Mouse (Mus musculus): Measurements from ENCODE around the gene Setmar. TPM values are rescaled to one million over a fixed set of nuclear protein-coding genes. Genes with fewer than 3 reads are reported as not detected.

The Setmar gene
- polyA plus RNA-seq, 1 experiment from 2014 or later = 6.9 TPM

GRCm38 (mm10) chr6:108111693-108112092 lies 46.8 kb downstream of the Setmar start:
- TF ChIP-seq CTCF (IDR thresholded peaks at IDR 0.05; ENCODE audit: low read depth) = no peak
- H3K4me3 ChIP-seq (ENCODE audit: low read depth, low read length) = no peak overlapping the region
- H3K4me1 ChIP-seq (ENCODE audit: insufficient read depth) = no peaks in the 10 kb centered on the region; the same call in 1 of the 2 replicates
- H3K4me2 ChIP-seq = no peak overlapping the region
- no peak overlapping the region for H3K27ac ChIP-seq (ENCODE audit: low read depth)
- no peaks in the 10 kb centered on the region for H3K36me3 ChIP-seq (ENCODE audit: insufficient read depth)
- ATAC-seq (ENCODE audit: insufficient read depth) (peak; percentile 35; the same call in 1 of the 2 replicates), DNase-seq (no peak)
- no peaks in the 10 kb centered on the region for H3K27me3 ChIP-seq (ENCODE audit: insufficient read depth, low read length)
- no peaks in the 10 kb centered on the region for H3K9me3 ChIP-seq (ENCODE audit: low read depth, low read length)
- H3K9ac ChIP-seq = no peak overlapping the region

- ATAC-seq (ENCODE audit: insufficient read depth) (no peak), DNase-seq (no peak)
- TF ChIP-seq CTCF (IDR thresholded peaks at IDR 0.05; ENCODE audit: low read depth) = no peak
- H3K9ac ChIP-seq = no peak overlapping the region
- WGBS = 95% methylated on average over 1 of the region's 1 CpGs
- H3K27ac ChIP-seq (ENCODE audit: low read depth) = no peak overlapping the region
- H3K4me1 ChIP-seq (ENCODE audit: insufficient read depth) = no peaks in the 10 kb centered on the region; the same call in 1 of the 2 replicates
- H3K36me3 ChIP-seq (ENCODE audit: insufficient read depth) = no peaks in the 10 kb centered on the region
- H3K4me3 ChIP-seq (ENCODE audit: low read depth, low read length) = no peak overlapping the region
- no peaks in the 10 kb centered on the region for H3K27me3 ChIP-seq (ENCODE audit: insufficient read depth, low read length)
- H3K9me3 ChIP-seq (ENCODE audit: low read depth, low read length) = no peaks in the 10 kb centered on the region
- no peak overlapping the region for H3K4me2 ChIP-seq
These were observed 50.1 kb downstream of the Setmar start for GRCm38 (mm10) chr6:108114971-108115370.

- Histone ChIP-seq H3K4me2 (no peak overlapping the region), H3K4me1 (ENCODE audit: insufficient read depth) (no peaks in the 10 kb centered on the region), H3K27me3 (ENCODE audit: insufficient read depth, low read length) (no peaks in the 10 kb centered on the region), H3K9me3 (ENCODE audit: low read depth, low read length) (no peaks in the 10 kb centered on the region), H3K36me3 (ENCODE audit: insufficient read depth) (no peaks in the 10 kb centered on the region), H3K9ac (no peak overlapping the region), H3K27ac (ENCODE audit: low read depth) (no peak overlapping the region), H3K4me3 (ENCODE audit: low read depth, low read length) (no peak overlapping the region)
- ATAC-seq (ENCODE audit: insufficient read depth) (no peak), DNase-seq (no peak)
- no peak for TF ChIP-seq CTCF (IDR thresholded peaks at IDR 0.05; ENCODE audit: low read depth)
- WGBS = 88% methylated on average over 6 of the region's 6 CpGs
These were observed 53.0 kb downstream of the Setmar start for GRCm38 (mm10) chr6:108117881-108118280.

- 89% methylated on average over 1 of the region's 1 CpGs for WGBS
- Histone ChIP-seq H3K9ac (no peak overlapping the region), H3K36me3 (ENCODE audit: insufficient read depth) (no peaks in the 10 kb centered on the region), H3K9me3 (ENCODE audit: low read depth, low read length) (no peaks in the 10 kb centered on the region), H3K27me3 (ENCODE audit: insufficient read depth, low read length) (no peaks in the 10 kb centered on the region), H3K4me1 (ENCODE audit: insufficient read depth) (no peaks in the 10 kb centered on the region), H3K4me2 (no peak overlapping the region), H3K27ac (ENCODE audit: low read depth) (no peak overlapping the region), H3K4me3 (ENCODE audit: low read depth, low read length) (no peak overlapping the region)
- DNase-seq = no peak
- no peak for TF ChIP-seq CTCF (IDR thresholded peaks at IDR 0.05; ENCODE audit: low read depth)
- ATAC-seq (ENCODE audit: insufficient read depth) = no peak
These were observed 60.6 kb downstream of the Setmar start for GRCm38 (mm10) chr6:108125474-108125873.

GRCm38 (mm10) chr6:108126631-108127030 lies 61.8 kb downstream of the Setmar start:
- no peak for ATAC-seq (ENCODE audit: insufficient read depth)
- WGBS = 81% methylated on average over 3 of the region's 3 CpGs

More at GRCm38 (mm10) chr6:108126631-108127030, 61.8 kb downstream of the Setmar start:
- Histone ChIP-seq H3K27me3 (ENCODE audit: insufficient read depth, low read length) (no peaks in the 10 kb centered on the region), H3K27ac (ENCODE audit: low read depth) (no peak overlapping the region), H3K9ac (no peak overlapping the region), H3K4me3 (ENCODE audit: low read depth, low read length) (no peak overlapping the region), H3K4me2 (no peak overlapping the region), H3K4me1 (ENCODE audit: insufficient read depth) (no peaks in the 10 kb centered on the region), H3K36me3 (ENCODE audit: insufficient read depth) (no peaks in the 10 kb centered on the region), H3K9me3 (ENCODE audit: low read depth, low read length) (no peaks in the 10 kb centered on the region)
- no peak for TF ChIP-seq CTCF (IDR thresholded peaks at IDR 0.05; ENCODE audit: low read depth)
- DNase-seq = no peak

Other genes with a start within 250 kb of the Setmar start
- 28.0 and 28.4 TPM in 2 replicates for gene Sumf1, start 120.5 kb downstream of the Setmar start, polyA plus RNA-seq (2014; fragmentation: Nextera tagmentation; extraction: Ambion mirVana)
- gene Itpr1, start 148.1 kb downstream of the Setmar start, polyA plus RNA-seq (2014; fragmentation: Nextera tagmentation; extraction: Ambion mirVana) = 15.7 and 17.0 TPM in 2 replicates